Mouse (Mus musculus) macrophage (primary cell): ENCODE measurements around the gene Fstl3. TPM values are rescaled to one million over a fixed set of nuclear protein-coding genes. Genes with fewer than 3 reads are reported as not detected.

Experiments
- H3K27ac ChIP-seq: fragments of 350-480 bp; formaldehyde crosslinking; 2 replicates; pipeline ENCODE4 v1.9.0; 2021
- H3K36me3 ChIP-seq: fragments of 350-480 bp; formaldehyde crosslinking; 2 replicates; pipeline ENCODE4 v1.9.0; 2021; ENCODE audit errors: inconsistent target
- H3K4me3 ChIP-seq: fragments of 350-480 bp; formaldehyde crosslinking; 2 replicates; pipeline ENCODE4 v1.9.0; 2021; ENCODE audit errors: inconsistent target
- H3K79me2 ChIP-seq: fragments of 350-480 bp; formaldehyde crosslinking; 2 replicates; pipeline ENCODE4 v1.9.0; 2021; ENCODE audit errors: inconsistent target
- WGBS: methylation state at CpG from one replicate; pipeline ENCODE4 v1.1.7; 2026; ENCODE audit warnings: inconsistent platforms; ENCODE audit not compliant: missing documents; 5-methylcytosine and 5-hydroxymethylcytosine counted together
- polyA plus RNA-seq: library from polyadenylated mRNA; stranded (reverse); fragments of 250-400 nt; gene quantifications from 3 replicates; pipeline ENCODE4 v1.2.4, GENCODE M21; 2018; ENCODE audit warnings: inconsistent platforms

Gene Fstl3
- polyA plus RNA-seq, 1 experiment from 2014 or later = 0.67 TPM

- H3K79me2 ChIP-seq = no peaks in the 10 kb centered on the region
- H3K36me3 ChIP-seq = no peaks in the 10 kb centered on the region
- no peak overlapping the region for H3K27ac ChIP-seq
- 94% methylated on average over 11 of the region's 12 CpGs for WGBS
- no peak overlapping the region for H3K4me3 ChIP-seq
These were observed 44.7 kb downstream of the Fstl3 start for GRCm38 (mm10) chr10:79821731-79822130.

DNA sequence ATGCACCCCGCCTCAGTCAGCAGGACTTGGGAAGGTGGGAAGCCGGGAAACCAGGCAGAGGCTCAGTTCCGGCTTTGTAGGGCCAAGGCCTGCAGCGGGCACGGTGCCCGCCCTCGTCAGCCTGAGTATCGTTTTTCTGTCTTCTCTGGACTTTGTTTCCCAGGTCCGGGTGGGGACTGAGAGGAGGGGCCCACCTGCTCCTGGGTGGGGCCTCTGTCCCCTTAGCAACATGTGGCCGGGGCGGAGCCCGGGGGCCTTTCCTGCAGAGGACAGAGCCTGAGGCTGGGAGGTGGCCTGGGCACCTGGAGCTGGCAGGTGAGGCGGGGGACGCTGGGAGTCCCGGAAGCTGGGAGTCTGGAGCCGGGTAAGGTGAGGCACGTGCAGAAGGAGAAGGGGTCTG lies 45.3 kb downstream of the Fstl3 start:
- no peak overlapping the region for H3K4me3 ChIP-seq
- H3K36me3 ChIP-seq = no peaks in the 10 kb centered on the region
- H3K27ac ChIP-seq = no peak overlapping the region
- no peaks in the 10 kb centered on the region for H3K79me2 ChIP-seq
- 89% methylated on average over 17 of the region's 17 CpGs for WGBS

DNA sequence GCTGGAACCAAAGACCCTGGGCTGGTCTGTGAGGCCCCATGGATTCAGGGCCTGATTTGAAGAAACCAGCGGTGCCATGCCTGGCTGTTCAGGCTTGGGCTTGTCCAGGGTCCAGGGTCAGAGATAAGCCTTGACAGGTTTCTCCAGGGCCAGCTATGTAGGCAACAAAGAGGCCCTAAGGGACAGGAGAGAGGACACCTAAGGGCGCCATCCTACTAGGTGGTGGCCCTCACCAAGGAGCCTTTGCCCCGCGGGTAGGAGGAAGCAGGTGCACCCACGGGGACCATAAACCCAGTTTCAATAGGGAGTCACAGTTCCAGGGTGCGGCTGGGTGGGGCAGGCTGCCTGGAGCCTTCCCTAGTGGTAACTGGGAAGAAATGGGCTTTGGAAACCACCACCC lies 45.9 kb downstream of the Fstl3 start:
- no peak overlapping the region for H3K4me3 ChIP-seq
- no peak overlapping the region for H3K27ac ChIP-seq
- no peaks in the 10 kb centered on the region for H3K79me2 ChIP-seq
- 75% methylated on average over 6 of the region's 6 CpGs for WGBS
- H3K36me3 ChIP-seq = no peaks in the 10 kb centered on the region

GRCm38 (mm10) chr10:79824413-79824812 lies 47.3 kb downstream of the Fstl3 start:
- H3K36me3 ChIP-seq = no peaks in the 10 kb centered on the region
- no peak overlapping the region for H3K4me3 ChIP-seq
- 26% methylated on average over 6 of the region's 6 CpGs for WGBS
- 0 out of 2 replicates have a peak overlapping the region, but pooled peaks have one; percentile 0 for H3K27ac ChIP-seq
- no peaks in the 10 kb centered on the region for H3K79me2 ChIP-seq

DNA sequence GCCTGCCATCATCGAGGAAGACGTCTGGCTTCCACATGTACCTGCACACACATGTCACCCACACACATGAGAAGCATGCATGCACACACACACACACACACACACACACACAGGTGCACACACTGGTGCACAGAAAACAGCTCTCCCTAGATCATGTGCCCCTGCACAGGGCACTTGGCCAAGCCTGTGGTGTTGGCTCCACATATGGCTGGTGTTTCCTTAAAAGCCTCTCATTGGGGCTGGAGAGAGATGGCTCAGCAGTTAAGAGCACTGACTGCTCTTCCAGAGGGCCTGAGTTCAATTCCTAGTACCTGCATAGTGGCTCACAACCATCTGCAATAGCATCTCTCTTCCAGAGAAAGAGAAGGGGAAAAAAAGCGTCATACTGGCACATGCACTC lies 54.5 kb downstream of the Fstl3 start:
- H3K4me3 ChIP-seq = no peak overlapping the region
- 53% methylated on average over 3 of the region's 3 CpGs for WGBS
- no peak overlapping the region for H3K27ac ChIP-seq
- H3K36me3 ChIP-seq = no peaks in the 10 kb centered on the region
- no peaks in the 10 kb centered on the region for H3K79me2 ChIP-seq

Other genes starting within 250 kb of the Fstl3 start
- 5.9 to 18.3 TPM (median 17.5 TPM) in 3 replicates for gene Plpp2, start 243.5 kb upstream of the Fstl3 start, polyA plus RNA-seq
- gene Mier2, start 222.1 kb upstream of the Fstl3 start, polyA plus RNA-seq = 4.8 to 16.5 TPM (median 12.6 TPM) in 3 replicates
- gene Theg, start 189.9 kb upstream of the Fstl3 start, polyA plus RNA-seq = not detected in 3 replicates
- not detected in 3 replicates for gene C2cd4c, start 163.2 kb upstream of the Fstl3 start, polyA plus RNA-seq
- gene Shc2, start 139.4 kb upstream of the Fstl3 start, polyA plus RNA-seq = 0.15 to 0.53 TPM (median 0.38 TPM) in 3 replicates
- not detected in 3 replicates for gene Odf3l2, start 131.5 kb upstream of the Fstl3 start, polyA plus RNA-seq
- gene Madcam1, start 112.7 kb upstream of the Fstl3 start, polyA plus RNA-seq = not detected in 3 replicates
- gene Tpgs1, start 107.9 kb upstream of the Fstl3 start, polyA plus RNA-seq = 10.4 to 41.3 TPM (median 25.9 TPM) in 3 replicates
- gene Cdc34, start 95.1 kb upstream of the Fstl3 start, polyA plus RNA-seq = 78.9 to 136 TPM (median 128 TPM) in 3 replicates
- gene Gzmm, start 88.3 kb upstream of the Fstl3 start, polyA plus RNA-seq = 0.30 TPM in 1 of 3 replicates, not detected in the others
- gene Bsg, start 72.8 kb upstream of the Fstl3 start, polyA plus RNA-seq = 331 to 456 TPM (median 356 TPM) in 3 replicates
- gene Hcn2, start 60.6 kb upstream of the Fstl3 start, polyA plus RNA-seq = 0.30 to 1.6 TPM (median 0.40 TPM) in 3 replicates
- gene Polrmt, start 30.7 kb upstream of the Fstl3 start, polyA plus RNA-seq = 11.4 to 13.9 TPM (median 11.7 TPM) in 3 replicates
- gene Fgf22, start 22.2 kb upstream of the Fstl3 start, polyA plus RNA-seq = not detected in 3 replicates
- 20.1 to 34.6 TPM (median 21.2 TPM) in 3 replicates for gene Rnf126, start 10.3 kb upstream of the Fstl3 start, polyA plus RNA-seq
- not detected in 3 replicates for gene Prss57, start 13.7 kb downstream of the Fstl3 start, polyA plus RNA-seq
- 1.3 to 1.9 TPM (median 1.8 TPM) in 3 replicates for gene Palm, start 16.3 kb downstream of the Fstl3 start, polyA plus RNA-seq
- 0.23 to 0.95 TPM (median 0.93 TPM) in 3 replicates for gene Misp, start 43.7 kb downstream of the Fstl3 start, polyA plus RNA-seq
- gene Ptbp1, start 77.2 kb downstream of the Fstl3 start, polyA plus RNA-seq = 119 to 188 TPM (median 143 TPM) in 3 replicates
- gene Prtn3, start 97.2 kb downstream of the Fstl3 start, polyA plus RNA-seq = 0.96 to 1.6 TPM (median 1.2 TPM) in 3 replicates
- gene Plppr3, start 97.4 kb downstream of the Fstl3 start, polyA plus RNA-seq = 0.64 to 2.5 TPM (median 1.0 TPM) in 3 replicates
- gene Elane, start 109.0 kb downstream of the Fstl3 start, polyA plus RNA-seq = 0.67 to 0.89 TPM in 2 of 3 replicates, not detected in the other
- gene Cfd, start 113.6 kb downstream of the Fstl3 start, polyA plus RNA-seq = not detected in 3 replicates
- 10.6 to 18.8 TPM (median 16.5 TPM) in 3 replicates for gene Med16, start 131.7 kb downstream of the Fstl3 start, polyA plus RNA-seq
- gene Gm26602, start 133.6 kb downstream of the Fstl3 start, polyA plus RNA-seq = 5.7 TPM in 1 of 3 replicates, not detected in the others
- gene Kiss1r, start 139.7 kb downstream of the Fstl3 start, polyA plus RNA-seq = 0.27 to 0.89 TPM (median 0.30 TPM) in 3 replicates
- gene R3hdm4, start 143.9 kb downstream of the Fstl3 start, polyA plus RNA-seq = 41.6 to 61.5 TPM (median 54.4 TPM) in 3 replicates
- gene Arid3a, start 149.8 kb downstream of the Fstl3 start, polyA plus RNA-seq = 13.8 to 37.4 TPM (median 29.1 TPM) in 3 replicates
- gene Wdr18, start 182.9 kb downstream of the Fstl3 start, polyA plus RNA-seq = 11.4 to 31.4 TPM (median 18.8 TPM) in 3 replicates
- not detected in 3 replicates for gene Grin3b, start 193.4 kb downstream of the Fstl3 start, polyA plus RNA-seq
- 37.3 to 67.6 TPM (median 52.3 TPM) in 3 replicates for gene Tmem259, start 207.1 kb downstream of the Fstl3 start, polyA plus RNA-seq
- 4.0 to 9.8 TPM (median 4.7 TPM) in 3 replicates for gene Cnn2, start 211.3 kb downstream of the Fstl3 start, polyA plus RNA-seq
- 3.3 to 10.6 TPM (median 4.0 TPM) in 3 replicates for gene Abca7, start 219.2 kb downstream of the Fstl3 start, polyA plus RNA-seq
- 56.2 to 124 TPM (median 74.2 TPM) in 3 replicates for gene Arhgap45, start 239.4 kb downstream of the Fstl3 start, polyA plus RNA-seq